Mouse (Mus musculus): ENCODE measurements around the gene Ccl1.

DNA sequence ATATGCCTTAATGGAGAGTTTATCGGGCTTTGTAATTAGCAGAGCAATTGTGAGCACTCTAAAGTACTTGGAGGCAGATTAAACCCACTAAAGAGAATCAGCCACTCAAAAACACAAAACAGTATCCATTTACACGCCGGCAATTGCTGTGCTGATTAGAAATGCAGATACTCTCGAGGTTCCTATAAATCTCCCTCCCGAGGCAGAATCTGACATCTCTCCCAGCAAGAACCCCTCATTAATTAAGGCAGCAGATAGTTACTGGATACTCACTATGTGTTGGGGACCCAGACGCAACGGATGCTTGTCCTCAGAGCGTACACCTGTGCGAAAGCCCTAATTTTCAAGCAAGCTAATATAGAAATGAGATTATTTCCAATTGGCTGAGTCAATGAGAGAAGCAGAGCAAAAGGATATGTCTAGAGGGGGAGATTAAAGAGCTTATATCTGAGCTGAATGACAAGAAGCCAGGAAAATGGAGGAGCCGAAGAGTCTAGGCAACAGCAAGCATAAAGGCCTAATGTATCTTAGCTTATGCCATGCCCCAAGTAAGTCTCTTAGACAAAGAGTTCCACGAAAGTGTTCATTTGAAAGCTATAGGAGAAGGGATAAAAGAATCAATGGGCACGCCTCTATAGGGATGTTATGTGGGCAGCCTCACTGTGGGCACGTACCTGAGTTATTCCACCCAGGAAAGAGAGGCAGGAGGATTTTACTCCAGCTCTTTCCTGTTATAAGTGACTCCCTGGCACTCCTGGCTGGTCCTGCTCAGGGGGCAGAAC is 115.5 kb downstream of the Ccl1 start:
- no peak for TF ChIP-seq CTCF (IDR thresholded peaks at IDR 0.05; ENCODE audit: insufficient read depth, low read depth, low read length)
- no peak for TF ChIP-seq POLR2A (IDR thresholded peaks at IDR 0.05; ENCODE audit: insufficient read depth, low read depth, low read length)

All from olfactory bulb, adult 2 months (tissue).